Mouse (Mus musculus): Measurements from ENCODE around the gene Safb2. TPM values are rescaled to one million over a fixed set of nuclear protein-coding genes. Genes with fewer than 3 reads are reported as not detected.
"Not testable (repeated sequence)": the region's sequence is repeated elsewhere in the genome, so short reads cannot be mapped to it uniquely, and the experiment has no call there.

The Safb2 gene
- polyA plus RNA-seq, 1 experiment: 45.1 TPM

- Histone ChIP-seq H3ac (ENCODE audit: control insufficient read depth, insufficient read length, low read depth) (no peak overlapping the region), H3K79me3 (ENCODE audit: low read depth) (peaks cover 40% of the 10 kb centered on the region), H3K4me3 (ENCODE audit: insufficient read depth, poor library complexity, severe bottlenecking) (no peak overlapping the region), H3K36me3 (ENCODE audit: control insufficient read depth, insufficient read depth) (peaks cover 69% of the 10 kb centered on the region), H3K27me3 (ENCODE audit: control insufficient read depth, insufficient read depth, insufficient read length) (no peaks in the 10 kb centered on the region), H3K79me2 (ENCODE audit: control insufficient read depth, insufficient read depth) (peaks cover 55% of the 10 kb centered on the region)
- TF ChIP-seq MYOD1 (IDR thresholded peaks at IDR 0.05; ENCODE audit: control insufficient read depth, insufficient read length, low read depth) (no peak), CEBPB (IDR thresholded peaks at IDR 0.05; ENCODE audit: low read depth) (no peak), USF1 (IDR thresholded peaks at IDR 0.05; ENCODE audit: low read depth) (no peak), MYOG (IDR thresholded peaks at IDR 0.05; ENCODE audit: control insufficient read depth, extremely low read depth, insufficient read length) (no peak), FOSL1 (IDR thresholded peaks at IDR 0.05; ENCODE audit: insufficient read depth, low read length, poor library complexity, severe bottlenecking) (no peak), CTCF (IDR thresholded peaks at IDR 0.05; ENCODE audit: control insufficient read depth, insufficient read depth, insufficient read length) (no peak), MAX (IDR thresholded peaks at IDR 0.05) (no peak)
Measured at GRCm38 (mm10) chr17:56615792-56616191, 31.4 kb upstream of the Safb2 start.

GRCm38 (mm10) chr17:56615136-56615784 is 30.9 kb upstream of the Safb2 start:
- H3K36me3 ChIP-seq (ENCODE audit: control insufficient read depth, insufficient read depth): peaks cover 63% of the 10 kb centered on the region
- peak overlapping the region; percentile 20 for H3ac ChIP-seq (ENCODE audit: control insufficient read depth, insufficient read length, low read depth)
- H3K79me3 ChIP-seq (ENCODE audit: low read depth): peaks cover 40% of the 10 kb centered on the region
- peaks cover 60% of the 10 kb centered on the region for H3K79me2 ChIP-seq (ENCODE audit: control insufficient read depth, insufficient read depth)
- TF ChIP-seq FOSL1 (IDR thresholded peaks at IDR 0.05; ENCODE audit: insufficient read depth, low read length, poor library complexity, severe bottlenecking) (no peak), USF1 (IDR thresholded peaks at IDR 0.05; ENCODE audit: low read depth) (no peak), MYOD1 (IDR thresholded peaks at IDR 0.05; ENCODE audit: control insufficient read depth, insufficient read length, low read depth) (no peak), CTCF (IDR thresholded peaks at IDR 0.05; ENCODE audit: control insufficient read depth, insufficient read depth, insufficient read length) (no peak), MYOG (IDR thresholded peaks at IDR 0.05; ENCODE audit: control insufficient read depth, extremely low read depth, insufficient read length) (no peak), MAX (IDR thresholded peaks at IDR 0.05) (no peak), CEBPB (IDR thresholded peaks at IDR 0.05; ENCODE audit: low read depth) (no peak)
- H3K4me3 ChIP-seq (ENCODE audit: insufficient read depth, poor library complexity, severe bottlenecking): peak overlapping the region; percentile 71
- H3K27me3 ChIP-seq (ENCODE audit: control insufficient read depth, insufficient read depth, insufficient read length): no peaks in the 10 kb centered on the region

- Histone ChIP-seq H3K27me3 (ENCODE audit: control insufficient read depth, insufficient read depth, insufficient read length) (no peaks in the 10 kb centered on the region), H3ac (ENCODE audit: control insufficient read depth, insufficient read length, low read depth) (peak overlapping the region; percentile 88), H3K79me2 (ENCODE audit: control insufficient read depth, insufficient read depth) (peaks cover 64% of the 10 kb centered on the region), H3K4me3 (ENCODE audit: insufficient read depth, poor library complexity, severe bottlenecking) (peak overlapping the region; percentile 71), H3K79me3 (ENCODE audit: low read depth) (peaks cover 40% of the 10 kb centered on the region), H3K36me3 (ENCODE audit: control insufficient read depth, insufficient read depth) (peaks cover 56% of the 10 kb centered on the region)
- no peak for TF ChIP-seq USF1 (IDR thresholded peaks at IDR 0.05; ENCODE audit: low read depth)
- no peak for TF ChIP-seq CTCF (IDR thresholded peaks at IDR 0.05; ENCODE audit: control insufficient read depth, insufficient read depth, insufficient read length)
- no peak for TF ChIP-seq MYOD1 (IDR thresholded peaks at IDR 0.05; ENCODE audit: control insufficient read depth, insufficient read length, low read depth)
- TF ChIP-seq CEBPB (IDR thresholded peaks at IDR 0.05; ENCODE audit: low read depth): no peak
- TF ChIP-seq FOSL1 (IDR thresholded peaks at IDR 0.05; ENCODE audit: insufficient read depth, low read length, poor library complexity, severe bottlenecking): no peak
- no peak for TF ChIP-seq MYOG (IDR thresholded peaks at IDR 0.05; ENCODE audit: control insufficient read depth, extremely low read depth, insufficient read length)
- TF ChIP-seq MAX (IDR thresholded peaks at IDR 0.05): no peak
Measured at GRCm38 (mm10) chr17:56614391-56615135, 30.2 kb upstream of the Safb2 start.

- Histone ChIP-seq H3K79me3 (ENCODE audit: low read depth) (peaks cover 40% of the 10 kb centered on the region), H3K36me3 (ENCODE audit: control insufficient read depth, insufficient read depth) (peaks cover 50% of the 10 kb centered on the region), H3ac (ENCODE audit: control insufficient read depth, insufficient read length, low read depth) (peak overlapping the region; percentile 88), H3K79me2 (ENCODE audit: control insufficient read depth, insufficient read depth) (peaks cover 69% of the 10 kb centered on the region), H3K4me3 (ENCODE audit: insufficient read depth, poor library complexity, severe bottlenecking) (peak overlapping the region; percentile 71)
- H3K27me3 ChIP-seq (ENCODE audit: control insufficient read depth, insufficient read depth, insufficient read length): not testable (repeated sequence)
Measured at GRCm38 (mm10) chr17:56613893-56614292, 29.5 kb upstream of the Safb2 start.

GRCm38 (mm10) chr17:56613236-56613844 is 29.0 kb upstream of the Safb2 start, which contains the start of gene Rpl36:
Gene Rpl36 (plus strand): TSS chr17:56613416.
- peak within 1 kb of the TSS; percentile 88 for H3ac ChIP-seq (ENCODE audit: control insufficient read depth, insufficient read length, low read depth)
- no peaks in the 10 kb centered on the region for H3K27me3 ChIP-seq (ENCODE audit: control insufficient read depth, insufficient read depth, insufficient read length)
- peak; percentile 75 for TF ChIP-seq MAX (IDR thresholded peaks at IDR 0.05)
- TF ChIP-seq FOSL1 (IDR thresholded peaks at IDR 0.05; ENCODE audit: insufficient read depth, low read length, poor library complexity, severe bottlenecking): no peak
- peak; percentile 93 for TF ChIP-seq CTCF (IDR thresholded peaks at IDR 0.05; ENCODE audit: control insufficient read depth, insufficient read depth, insufficient read length)
- peaks cover 72% of the 10 kb centered on the region for H3K79me2 ChIP-seq (ENCODE audit: control insufficient read depth, insufficient read depth)
- peaks cover 44% of the 10 kb centered on the region for H3K36me3 ChIP-seq (ENCODE audit: control insufficient read depth, insufficient read depth)
- peak within 1 kb of the TSS; percentile 71 for H3K4me3 ChIP-seq (ENCODE audit: insufficient read depth, poor library complexity, severe bottlenecking)
- H3K79me3 ChIP-seq (ENCODE audit: low read depth): peaks cover 40% of the 10 kb centered on the region

- not testable (repeated sequence) for H3K4me3 ChIP-seq (ENCODE audit: insufficient read depth, poor library complexity, severe bottlenecking); H3ac ChIP-seq (ENCODE audit: control insufficient read depth, insufficient read length, low read depth); H3K27me3 ChIP-seq (ENCODE audit: control insufficient read depth, insufficient read depth, insufficient read length)
- Histone ChIP-seq H3K36me3 (ENCODE audit: control insufficient read depth, insufficient read depth) (peaks cover 36% of the 10 kb centered on the region), H3K79me3 (ENCODE audit: low read depth) (peaks cover 37% of the 10 kb centered on the region), H3K79me2 (ENCODE audit: control insufficient read depth, insufficient read depth) (peaks cover 72% of the 10 kb centered on the region)
Measured at GRCm38 (mm10) chr17:56612565-56612939, 28.2 kb upstream of the Safb2 start.

Measured in C2C12 (cell line).